Mouse (Mus musculus) liver, embryonic 16.5 days (tissue): ENCODE results near the gene Csf1. TPM values are rescaled to one million over a fixed set of nuclear protein-coding genes. Genes with fewer than 3 reads are reported as not detected.
A peak's percentile ranks its signal among the peaks of the same experiment; 100 is the strongest.

Experiments used
- ATAC-seq: fragments of 200-750 bp; cut with Nextera tagmentation; 2 replicates; pipeline ENCODE4 v1.8.0; 2017; ENCODE audit warnings: low read depth, mild to moderate bottlenecking, moderate number of reproducible peaks, moderate library complexity
- H3K27ac ChIP-seq: fragments of 300-500 bp; sonication (generic); 2 replicates; pipeline ENCODE4 v1.5.1; 2014; ENCODE audit warnings: mild to moderate bottlenecking, low read length
- H3K27me3 ChIP-seq: fragments of 300-500 bp; sonication (generic); 2 replicates; pipeline ENCODE4 v1.6.1; 2014; ENCODE audit warnings: low read depth, low read length, mixed read lengths; ENCODE audit not compliant: control insufficient read depth, insufficient read depth
- H3K36me3 ChIP-seq: fragments of 300-500 bp; sonication (generic); 2 replicates; pipeline ENCODE4 v1.6.1; 2014; ENCODE audit warnings: mild to moderate bottlenecking; ENCODE audit not compliant: control insufficient read depth, insufficient read depth
- H3K4me1 ChIP-seq: fragments of 300-500 bp; sonication (generic); 2 replicates; pipeline ENCODE4 v1.6.1; 2014; ENCODE audit warnings: low read depth, low read length, mixed read lengths; ENCODE audit not compliant: control insufficient read depth
- H3K4me2 ChIP-seq: fragments of 300-500 bp; sonication (generic); 2 replicates; pipeline ENCODE4 v1.6.1; 2014; ENCODE audit warnings: low read depth, low read length, mixed read lengths
- H3K4me3 ChIP-seq: fragments of 300-500 bp; sonication (generic); 2 replicates; pipeline ENCODE4 v1.5.1; 2014; ENCODE audit warnings: low read depth, mild to moderate bottlenecking, low read length
- H3K9ac ChIP-seq: fragments of 300-500 bp; sonication (generic); 2 replicates; pipeline ENCODE4 v1.6.1; 2014; ENCODE audit warnings: low read depth, low read length
- H3K9me3 ChIP-seq: fragments of 300-500 bp; sonication (generic); replicated peaks from 2 replicates; pipeline ENCODE4 v1.6.1; 2016; ENCODE audit warnings: low read length; ENCODE audit not compliant: control insufficient read depth
- WGBS: fragments of 180-500 bp; shearing (Covaris S2); extraction: QIAGEN DNeasy Blood & Tissue Kit; methylation state at CpG from one replicate; pipeline ENCODE4 v1.1.7; 2014; ENCODE audit not compliant: insufficient replicate concordance; 5-methylcytosine and 5-hydroxymethylcytosine counted together
- polyA plus RNA-seq: library from polyadenylated mRNA; unstranded; fragments of >200 nt; fragmentation: Nextera tagmentation; extraction: Ambion mirVana; gene quantifications from 2 replicates; pipeline ENCODE4 v1.2.1, GENCODE M21; 2015

The Csf1 gene
- polyA plus RNA-seq, 1 experiment from 2014 or later: 7.9 TPM

DNA sequence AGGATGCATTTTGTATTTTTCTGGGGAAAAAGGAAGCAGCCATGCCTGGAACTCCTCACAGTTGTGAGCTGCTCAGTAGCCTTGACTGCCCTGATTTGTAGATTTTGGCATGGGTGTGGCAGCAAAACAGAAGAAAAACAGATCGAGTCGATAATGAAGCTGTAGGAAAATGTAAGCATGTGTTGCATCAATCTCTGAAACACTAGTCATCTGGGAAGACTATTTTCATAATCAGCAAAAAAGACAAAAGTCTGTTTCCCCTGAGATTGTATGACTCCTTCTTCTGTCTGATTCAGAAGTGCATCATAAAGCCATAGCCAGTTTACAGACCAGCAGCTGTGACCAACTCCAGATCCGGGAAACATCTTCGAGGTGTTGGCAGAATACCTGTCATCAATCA is 53.0 kb downstream of the Csf1 start:
- no peak for ATAC-seq
- H3K36me3 ChIP-seq: no peaks in the 10 kb centered on the region
- no peak overlapping the region for H3K27ac ChIP-seq
- no peaks in the 10 kb centered on the region; the same call in 1 of the 2 replicates for H3K4me1 ChIP-seq
- no peaks in the 10 kb centered on the region for H3K9me3 ChIP-seq
- H3K4me3 ChIP-seq: no peak overlapping the region
- no peak overlapping the region for H3K4me2 ChIP-seq
- WGBS: 69% methylated on average over 4 of the region's 4 CpGs
- no peaks in the 10 kb centered on the region for H3K27me3 ChIP-seq
- no peak overlapping the region for H3K9ac ChIP-seq

DNA sequence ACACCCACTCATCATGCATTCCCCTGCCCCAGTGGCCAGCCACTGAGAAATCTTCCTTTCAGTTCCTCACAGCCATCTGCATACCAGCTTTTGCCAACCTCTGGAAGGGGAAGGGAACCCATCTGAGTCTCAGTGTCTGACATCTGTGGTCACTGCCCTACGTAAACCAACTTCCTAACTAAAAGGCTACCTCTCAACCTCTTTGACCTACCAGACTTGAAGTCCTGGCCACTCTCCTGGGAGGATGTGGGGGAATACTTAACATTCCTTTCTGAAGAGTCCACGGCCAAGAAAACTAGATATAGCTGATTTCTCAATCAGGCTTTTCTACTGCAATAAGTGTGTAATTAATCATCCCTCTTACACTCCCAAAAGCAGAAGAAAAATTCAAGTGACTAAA is 54.1 kb downstream of the Csf1 start:
- H3K9ac ChIP-seq: no peak overlapping the region
- no peak overlapping the region for H3K27ac ChIP-seq
- no peak overlapping the region for H3K4me2 ChIP-seq
- WGBS: 24% methylated on average over 2 of the region's 2 CpGs
- no peak for ATAC-seq
- H3K4me3 ChIP-seq: no peak overlapping the region
- no peaks in the 10 kb centered on the region; the same call in 1 of the 2 replicates for H3K4me1 ChIP-seq
- H3K9me3 ChIP-seq: no peaks in the 10 kb centered on the region
- H3K27me3 ChIP-seq: no peaks in the 10 kb centered on the region
- no peaks in the 10 kb centered on the region for H3K36me3 ChIP-seq

DNA sequence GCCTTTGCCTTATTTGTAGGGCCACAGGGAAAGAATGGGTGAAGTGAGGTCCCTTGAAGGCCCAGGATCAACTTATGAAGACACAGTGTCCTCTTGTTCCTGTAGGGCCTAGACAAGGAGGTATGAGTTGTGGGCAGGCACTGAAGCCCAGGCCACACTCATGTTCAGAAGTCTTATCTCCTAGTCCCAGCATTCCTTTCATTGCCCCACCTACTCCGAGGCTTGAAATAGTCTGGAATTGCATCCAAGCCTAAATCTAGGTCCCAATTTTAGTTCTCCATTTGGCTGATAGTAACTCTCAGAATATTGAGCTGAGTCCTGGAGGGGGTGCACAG is 55.9 kb downstream of the Csf1 start:
- Histone ChIP-seq H3K27ac (no peak overlapping the region), H3K4me2 (no peak overlapping the region), H3K9ac (no peak overlapping the region), H3K36me3 (no peaks in the 10 kb centered on the region), H3K27me3 (no peaks in the 10 kb centered on the region), H3K9me3 (no peaks in the 10 kb centered on the region), H3K4me1 (no peaks in the 10 kb centered on the region; the same call in 1 of the 2 replicates), H3K4me3 (no peak overlapping the region)
- no peak for ATAC-seq
- 43% methylated on average over 1 of the region's 1 CpGs for WGBS

DNA sequence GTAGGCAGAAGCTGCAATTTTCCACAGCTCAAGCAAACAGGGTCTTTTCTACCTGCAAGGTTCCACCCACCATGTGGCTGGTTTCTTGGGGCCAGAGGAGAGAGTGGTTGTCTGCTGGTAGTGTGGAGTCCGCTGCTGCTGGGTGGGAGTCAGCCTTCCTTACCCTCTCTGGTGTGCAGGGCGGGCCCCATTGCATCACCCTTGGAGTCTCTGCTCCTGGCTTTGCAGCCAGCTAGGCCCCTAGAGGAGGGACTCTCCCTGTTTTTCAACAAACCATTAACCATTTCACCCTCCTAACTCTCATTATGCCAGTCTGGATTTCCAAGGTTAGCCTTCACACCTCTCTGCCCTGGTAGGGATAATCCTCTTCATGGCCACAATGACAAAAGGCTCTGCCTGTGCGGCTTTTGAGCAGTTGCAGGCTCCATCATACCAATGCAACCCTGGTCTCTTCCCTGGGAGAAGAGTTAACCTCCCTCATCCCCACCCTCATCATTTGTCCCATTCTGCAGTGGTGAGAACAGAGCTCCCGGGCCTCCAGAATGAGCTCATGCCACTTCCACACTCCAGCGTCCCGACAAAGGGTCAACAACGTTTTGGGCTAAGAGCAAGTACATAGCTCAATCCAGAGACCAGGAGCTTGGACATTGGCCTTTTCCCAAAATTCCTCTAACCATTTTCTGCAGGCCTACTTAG is 56.4 kb downstream of the Csf1 start:
- no peaks in the 10 kb centered on the region for H3K36me3 ChIP-seq
- H3K9ac ChIP-seq: no peak overlapping the region
- H3K4me1 ChIP-seq: no peaks in the 10 kb centered on the region; the same call in 1 of the 2 replicates
- H3K27me3 ChIP-seq: no peaks in the 10 kb centered on the region
- peak; percentile 47; the same call in 1 of the 2 replicates for ATAC-seq
- H3K4me2 ChIP-seq: no peak overlapping the region
- no peak overlapping the region for H3K27ac ChIP-seq
- H3K4me3 ChIP-seq: no peak overlapping the region
- no peaks in the 10 kb centered on the region for H3K9me3 ChIP-seq
- WGBS: 61% methylated on average over 7 of the region's 7 CpGs

DNA sequence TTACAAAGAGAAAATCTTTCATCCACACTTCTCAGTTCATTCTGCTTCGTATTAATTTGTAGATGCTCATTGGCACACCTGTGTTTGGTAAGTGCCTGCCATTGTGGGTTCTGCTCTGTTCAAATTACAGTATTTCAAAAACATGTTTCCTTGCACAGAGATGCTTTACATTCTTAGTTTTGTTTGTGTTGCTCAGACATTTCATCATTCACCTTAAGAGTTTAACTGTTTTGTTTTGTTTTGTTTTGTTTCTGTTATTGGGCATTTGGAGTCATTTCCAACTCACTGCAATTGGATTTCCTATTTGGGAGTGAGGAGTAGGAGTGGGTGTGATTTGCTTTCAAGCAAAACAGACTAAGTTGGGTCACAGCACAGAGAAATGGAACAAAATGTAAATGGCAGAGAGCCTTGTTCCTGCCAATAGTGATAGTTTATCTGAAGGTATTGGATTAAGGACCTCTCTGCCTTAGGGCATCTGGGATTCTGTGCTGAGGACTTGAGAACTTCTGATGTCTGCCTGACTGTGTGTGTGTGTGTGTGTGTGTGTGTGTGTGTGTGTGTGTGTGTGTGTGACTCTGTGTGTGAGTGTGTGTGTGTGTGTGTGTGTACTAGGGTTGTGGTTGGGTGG is 58.4 kb downstream of the Csf1 start:
- Histone ChIP-seq H3K4me3 (no peak overlapping the region), H3K4me2 (no peak overlapping the region), H3K36me3 (no peaks in the 10 kb centered on the region), H3K9ac (no peak overlapping the region), H3K4me1 (no peaks in the 10 kb centered on the region; the same call in 1 of the 2 replicates), H3K9me3 (no peaks in the 10 kb centered on the region), H3K27ac (no peak overlapping the region), H3K27me3 (no peaks in the 10 kb centered on the region)
- 71% methylated on average over 1 of the region's 1 CpGs for WGBS
- ATAC-seq: no peak

DNA sequence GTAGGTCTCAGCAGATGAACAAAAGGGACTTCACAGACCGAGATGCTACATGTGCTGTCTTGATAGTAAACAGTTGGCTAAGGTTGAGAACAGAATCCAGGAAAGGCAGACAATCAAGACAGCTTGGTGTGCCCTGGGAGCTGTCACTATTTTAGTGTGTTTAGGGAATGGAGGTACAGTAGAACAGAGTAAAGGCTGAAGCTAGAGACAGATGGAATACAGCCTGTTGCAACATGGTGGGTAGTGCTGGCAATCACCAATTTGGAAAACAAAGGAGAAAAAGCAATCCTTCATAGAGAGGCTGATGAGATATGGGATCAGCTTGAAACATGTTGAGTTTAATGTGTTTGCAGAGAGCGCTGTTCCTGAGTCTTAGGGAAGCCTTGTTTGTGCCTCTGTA is 59.6 kb downstream of the Csf1 start:
- H3K4me3 ChIP-seq: no peak overlapping the region
- no peak for ATAC-seq
- H3K9me3 ChIP-seq: no peaks in the 10 kb centered on the region
- no peak overlapping the region for H3K9ac ChIP-seq
- H3K27me3 ChIP-seq: no peaks in the 10 kb centered on the region
- no peak overlapping the region for H3K27ac ChIP-seq
- H3K4me2 ChIP-seq: no peak overlapping the region
- peaks cover 4% of the 10 kb centered on the region for H3K4me1 ChIP-seq
- no peaks in the 10 kb centered on the region for H3K36me3 ChIP-seq
- WGBS: 75% methylated on average over 2 of the region's 2 CpGs

DNA sequence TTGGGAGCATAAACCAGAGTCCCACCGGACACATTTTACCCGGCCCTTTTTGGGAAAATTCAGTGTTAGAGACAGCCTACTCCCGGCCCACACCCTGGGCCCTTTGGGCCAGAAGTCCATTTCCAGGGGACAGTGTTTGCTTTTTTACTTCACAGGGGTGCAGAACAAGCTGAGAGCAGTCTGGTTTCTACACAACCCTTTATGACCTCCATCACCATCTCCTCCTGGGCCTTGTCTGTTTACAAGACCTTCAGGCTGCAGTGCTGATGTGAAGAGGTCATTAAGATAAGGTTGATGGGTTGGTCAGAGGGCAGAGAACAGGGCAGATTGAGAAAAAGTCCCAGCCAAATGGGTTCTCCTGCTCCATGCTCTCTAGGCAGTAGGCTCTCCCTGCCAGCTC is 63.4 kb downstream of the Csf1 start:
- peak overlapping the region; percentile 78 for H3K4me3 ChIP-seq
- H3K4me2 ChIP-seq: peak overlapping the region; percentile 55
- peak overlapping the region; percentile 69 for H3K27ac ChIP-seq
- 41% methylated on average over 3 of the region's 3 CpGs for WGBS
- H3K4me1 ChIP-seq: peaks cover 18% of the 10 kb centered on the region
- no peaks in the 10 kb centered on the region for H3K27me3 ChIP-seq
- 0 out of 2 replicates have a peak overlapping the region, but pooled peaks have one; percentile 28 for H3K9ac ChIP-seq
- ATAC-seq: peak; percentile 55
- no peaks in the 10 kb centered on the region for H3K9me3 ChIP-seq
- H3K36me3 ChIP-seq: no peaks in the 10 kb centered on the region

DNA sequence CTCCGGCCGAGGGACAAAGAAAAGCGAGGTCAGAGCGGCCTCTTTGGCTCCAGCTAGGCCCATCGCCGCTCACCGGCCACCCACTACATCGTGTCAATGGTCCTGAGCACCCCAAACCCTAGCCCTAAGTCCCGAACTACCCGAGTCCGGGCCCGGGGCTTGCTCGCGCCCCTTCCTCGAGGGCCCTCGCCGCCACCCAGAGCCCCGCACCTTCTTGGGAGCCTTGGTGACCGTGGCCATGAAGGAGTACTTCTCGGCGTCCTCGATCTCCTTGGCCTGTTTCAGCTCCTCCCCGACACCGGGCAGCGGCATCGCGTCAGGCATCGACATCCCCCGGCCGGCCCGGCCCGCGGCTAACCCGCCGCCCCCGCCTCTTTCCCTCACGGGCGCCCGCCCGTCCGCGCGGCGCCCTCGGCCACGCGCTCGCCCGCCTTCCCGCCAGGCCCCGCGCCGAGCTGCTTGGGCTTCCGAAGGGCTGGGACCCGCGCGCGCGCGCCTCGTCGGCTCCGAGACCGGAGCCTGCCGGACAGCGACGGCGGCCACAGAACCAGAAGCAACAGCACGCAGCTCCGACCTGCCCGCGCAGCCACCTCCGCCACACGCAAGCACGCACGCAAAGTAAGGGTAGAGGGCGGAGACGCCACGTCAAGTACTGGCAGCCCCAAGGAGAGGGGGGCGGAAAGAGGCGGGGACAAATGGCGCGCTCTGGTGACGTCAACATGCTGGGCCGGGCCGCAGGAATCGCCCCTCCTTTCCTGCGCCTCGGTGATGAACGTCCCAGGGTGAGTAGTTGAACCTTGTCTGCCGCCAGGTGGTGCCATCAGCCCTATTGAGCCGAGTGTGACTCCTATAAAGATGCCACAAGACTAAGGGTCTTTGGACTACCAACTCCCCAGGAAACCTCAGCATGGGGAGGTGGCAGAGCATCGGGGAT is 64.1 kb downstream of the Csf1 start, which contains the start of gene Ahcyl1:
TSS of gene Ahcyl1 (minus strand) at position 613 of the 934 bp plus-strand sequence.
- ATAC-seq: peak; percentile 94
- WGBS: under 1% methylated on average over 92 of the region's 93 CpGs
- H3K4me3 ChIP-seq: peak within 1 kb of the TSS; percentile 78

More for the DNA sequence above, 64.1 kb downstream of the Csf1 start, which contains the start of gene Ahcyl1:
- peak within 1 kb of the TSS; percentile 84 for H3K4me2 ChIP-seq
- peak within 1 kb of the TSS; percentile 93 for H3K9ac ChIP-seq
- H3K4me1 ChIP-seq: peaks cover 18% of the 10 kb centered on the region
- H3K36me3 ChIP-seq: no peaks in the 10 kb centered on the region
- no peaks in the 10 kb centered on the region for H3K27me3 ChIP-seq
- no peaks in the 10 kb centered on the region for H3K9me3 ChIP-seq
- H3K27ac ChIP-seq: peak within 1 kb of the TSS; percentile 92
